Mouse (Mus musculus) myocyte (in vitro differentiated cells): ENCODE data around the gene Rai1.

Experiments
- CEBPB ChIP-seq: IDR thresholded peaks from 2 replicates; pipeline ENCODE4 v1.6.1; 2011; ENCODE audit warnings: mild to moderate bottlenecking, moderate library complexity; ENCODE audit not compliant: poor library complexity, insufficient read depth, severe bottlenecking
- MAX ChIP-seq: IDR thresholded peaks from one replicate; pipeline ENCODE4 v1.6.1; 2011; ENCODE audit warnings: low read depth, mild to moderate bottlenecking, control low read depth
- POLR2A ChIP-seq: IDR thresholded peaks from one replicate; pipeline ENCODE4 v1.6.1; 2011; ENCODE audit warnings: low read depth, mild to moderate bottlenecking, control low read depth, moderate library complexity; ENCODE audit not compliant: insufficient read length
- POLR2AphosphoS2 ChIP-seq: IDR thresholded peaks from one replicate; pipeline ENCODE4 v1.6.1; 2011; ENCODE audit warnings: low read depth, control low read depth; ENCODE audit not compliant: insufficient read length
- TCF12 ChIP-seq: IDR thresholded peaks from one replicate; pipeline ENCODE4 v1.6.1; 2011; ENCODE audit warnings: mild to moderate bottlenecking, control low read depth; ENCODE audit not compliant: poor library complexity, insufficient read depth, severe bottlenecking
- TCF3 ChIP-seq: IDR thresholded peaks from one replicate; pipeline ENCODE4 v1.6.1; 2011; ENCODE audit warnings: low read depth, control low read depth; ENCODE audit not compliant: insufficient read length
- USF1 ChIP-seq: IDR thresholded peaks from one replicate; pipeline ENCODE4 v1.6.1; 2011; ENCODE audit warnings: low read depth, mild to moderate bottlenecking, control low read depth, moderate library complexity

- TF ChIP-seq POLR2A (no peak), TCF3 (no peak), USF1 (no peak), CEBPB (no peak), MAX (no peak), POLR2AphosphoS2 (no peak), TCF12 (no peak)
These were observed 45.9 kb downstream of the Rai1 start for GRCm38 (mm10) chr11:60150677-60151076.
